Mouse (Mus musculus): ENCODE data around the gene Lypd6b.
A peak's percentile ranks its signal among the peaks of the same experiment; 100 is the strongest.

Gene Lypd6b

DNA sequence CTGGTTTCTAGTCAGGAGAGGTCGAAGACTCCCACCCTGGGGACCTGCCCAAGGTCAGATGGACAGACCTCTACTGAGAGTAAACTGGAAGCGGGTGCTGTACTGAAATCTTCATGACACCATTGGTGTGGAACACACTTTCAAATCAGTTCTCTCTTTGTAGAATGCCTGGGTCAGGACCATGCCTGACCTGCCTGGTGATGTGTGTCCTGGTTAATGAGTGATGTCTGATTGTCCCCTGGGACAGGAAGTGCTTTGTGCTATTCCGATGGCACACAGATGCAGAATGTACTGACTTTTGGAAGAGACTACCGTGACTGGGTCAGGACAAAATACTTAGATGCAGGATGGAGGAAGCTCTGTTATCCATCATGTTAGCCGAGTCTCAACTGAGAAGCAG, 17.0 kb upstream of the Lypd6b start:
- DNase-seq (ENCODE audit: low spot score in 2 of 2) = no peak

DNA sequence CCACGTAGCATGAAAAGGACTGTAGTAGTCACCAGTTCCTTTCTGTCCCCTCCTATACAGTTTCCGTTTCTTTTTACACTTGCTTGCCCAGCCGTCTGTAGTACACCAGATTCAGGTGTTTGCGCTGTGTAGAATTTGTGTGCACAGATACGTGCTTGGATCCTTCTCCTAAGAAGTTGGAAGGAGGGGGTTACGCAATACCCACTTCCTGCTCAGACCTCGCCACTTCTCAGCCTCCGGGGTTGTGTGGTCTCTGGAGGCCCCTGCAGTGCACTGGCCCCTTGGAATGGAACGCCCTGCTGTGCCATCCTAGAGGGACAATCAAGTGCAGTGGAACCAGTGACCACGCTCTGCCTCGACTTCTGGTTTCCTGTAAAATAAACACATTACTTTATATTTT, 16.3 kb upstream of the Lypd6b start:
- no peak for DNase-seq (ENCODE audit: low spot score in 2 of 2)

DNA sequence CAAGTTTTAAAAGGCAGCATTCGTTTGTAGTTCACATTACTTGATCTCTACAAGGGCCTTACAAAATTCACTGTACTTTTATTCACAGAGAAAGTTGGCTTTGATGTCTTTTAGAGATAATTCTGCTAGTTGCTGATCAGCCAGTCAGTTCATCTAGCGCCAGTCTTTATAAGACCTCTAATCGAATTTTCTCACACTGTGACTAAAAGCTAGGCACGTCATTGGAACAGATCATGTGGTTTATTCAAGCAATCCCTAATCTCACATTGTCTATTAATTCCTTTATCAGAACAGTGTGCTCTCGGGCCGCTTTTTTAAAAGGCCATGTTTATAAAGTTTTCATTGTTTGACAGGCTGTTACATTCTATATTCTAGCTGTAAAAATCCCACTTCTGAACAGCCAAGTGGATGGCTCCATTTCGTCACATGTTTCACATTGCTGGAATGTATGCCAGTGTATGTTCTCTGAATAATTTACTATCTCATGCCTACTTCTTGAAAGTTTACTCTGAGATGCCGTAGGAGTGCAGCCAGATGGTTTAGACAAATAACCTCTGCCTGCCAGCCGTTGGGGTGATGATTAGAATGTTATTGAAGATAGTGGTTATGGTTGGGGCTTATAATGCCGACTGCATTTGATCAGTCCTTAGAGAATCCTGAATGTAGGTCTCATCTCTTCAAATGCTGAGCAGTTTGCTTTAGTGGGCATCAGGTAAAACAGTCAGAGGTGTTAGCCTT, 14.1 kb upstream of the Lypd6b start:
- DNase-seq (ENCODE audit: low spot score in 2 of 2) = peak in 1 of 2 experiments; percentile 16

DNA sequence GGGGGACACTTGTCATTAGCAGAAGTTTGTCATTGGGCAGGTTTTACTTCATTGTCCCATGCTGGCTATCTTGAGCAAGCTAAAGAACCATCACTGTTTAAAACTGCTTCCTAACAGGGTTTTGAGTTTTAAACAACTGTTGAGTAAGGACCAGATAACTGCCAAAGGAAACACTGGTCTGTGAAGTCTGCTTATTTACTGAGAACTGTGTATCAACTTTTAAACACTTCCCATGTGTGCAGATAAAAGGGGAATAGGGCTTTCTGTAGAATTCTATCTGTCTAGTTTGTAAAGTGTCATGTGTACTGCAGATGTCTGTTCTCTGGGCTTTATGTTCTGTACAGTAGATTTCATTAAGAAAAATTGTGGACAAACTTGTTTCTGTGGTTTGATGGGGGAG, 13.3 kb upstream of the Lypd6b start:
- no peak for DNase-seq (ENCODE audit: low spot score in 2 of 2)

DNA sequence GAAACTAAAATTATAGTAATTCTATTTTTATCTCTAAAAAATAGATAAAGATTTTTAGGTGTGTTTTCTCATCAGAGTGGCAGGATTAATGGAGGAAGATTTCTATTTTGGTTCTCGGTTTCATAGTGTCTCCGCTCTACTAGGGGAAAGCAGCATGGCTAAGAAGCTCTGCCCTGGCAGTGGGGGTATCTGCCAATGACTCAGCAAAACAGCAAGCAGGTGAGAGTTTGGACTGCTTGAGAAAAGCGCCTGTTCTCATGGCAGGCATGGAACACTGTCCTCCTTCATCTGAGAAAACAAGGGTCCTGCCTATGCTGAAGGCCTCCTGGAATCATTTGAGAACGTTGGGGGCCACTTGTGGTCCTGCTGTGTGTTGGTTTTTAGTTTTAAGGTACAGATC, 12.3 kb upstream of the Lypd6b start:
- DNase-seq (ENCODE audit: low spot score in 2 of 2) = no peak

- DNase-seq (ENCODE audit: low spot score in 2 of 2) = peak in 1 of 2 experiments; percentile 19
These were observed 11.8 kb upstream of the Lypd6b start for GRCm38 (mm10) chr2:49775735-49776134.

- no peak for DNase-seq (ENCODE audit: low spot score in 2 of 2)
These were observed 11.1 kb upstream of the Lypd6b start for GRCm38 (mm10) chr2:49776407-49776806.

DNA sequence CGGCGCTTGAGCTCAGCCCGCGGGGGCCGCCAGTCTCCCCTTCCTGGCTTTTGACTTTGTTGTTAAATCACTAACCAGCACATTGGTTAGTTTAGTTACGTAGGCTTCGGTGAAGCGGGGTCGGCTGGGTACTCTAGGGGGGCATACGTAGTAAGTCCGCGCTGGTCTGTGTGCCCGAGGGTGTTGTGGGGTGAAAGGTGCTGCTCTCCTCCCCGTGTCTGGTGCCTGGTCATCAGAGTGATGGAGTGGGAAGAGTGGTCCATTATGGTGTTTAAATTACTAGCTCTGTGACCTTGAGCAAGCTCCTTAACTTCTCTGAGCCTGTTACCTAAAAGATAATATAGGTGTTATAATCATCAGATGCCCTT, 547 bp downstream of the Lypd6b start:
- no peak for DNase-seq (ENCODE audit: low spot score in 2 of 2)

DNA sequence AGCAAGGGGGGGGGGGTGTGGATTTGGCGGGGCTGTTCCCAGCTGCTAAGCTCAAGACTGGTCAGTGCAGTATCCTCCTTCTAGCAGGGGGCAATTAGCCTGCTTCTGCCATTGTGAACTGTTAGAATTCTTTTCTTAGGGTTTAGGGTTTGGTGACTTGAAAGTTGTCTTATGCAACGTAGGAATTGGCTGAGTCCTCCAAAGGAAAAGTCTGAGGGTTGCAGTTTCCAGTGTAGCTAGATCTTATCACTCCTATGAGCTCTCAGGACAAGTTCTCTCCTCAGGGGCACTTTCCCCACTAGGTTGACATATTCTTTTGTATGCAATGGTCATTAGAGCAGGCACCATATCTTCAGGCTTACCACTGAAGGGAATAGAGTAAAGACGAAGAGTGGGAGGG, 1.2 kb downstream of the Lypd6b start:
- no peak for DNase-seq (ENCODE audit: low spot score in 2 of 2)

GRCm38 (mm10) chr2:49789078-49789477, 1.6 kb downstream of the Lypd6b start:
- DNase-seq (ENCODE audit: low spot score in 2 of 2) = no peak

DNA sequence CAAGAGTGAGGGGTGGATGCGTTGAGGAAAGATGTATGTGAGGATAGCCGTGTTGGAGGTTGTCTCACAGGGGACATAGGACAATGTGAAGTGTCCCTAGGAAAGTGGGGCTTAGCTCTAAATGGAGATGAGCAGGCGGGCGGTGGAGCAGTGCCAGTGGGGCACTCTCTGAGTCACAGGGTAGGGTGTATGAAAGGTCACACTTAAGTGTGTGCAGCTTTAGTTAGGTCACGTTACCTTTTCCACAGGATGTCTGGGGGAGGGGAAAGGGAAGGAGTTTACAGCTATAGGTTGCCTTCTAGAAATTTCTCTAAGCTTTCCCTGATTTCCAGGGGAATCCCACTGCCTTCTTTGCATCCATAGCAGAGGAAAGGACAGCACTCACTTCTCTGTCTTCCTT, 2.0 kb downstream of the Lypd6b start:
- no peak for DNase-seq (ENCODE audit: low spot score in 2 of 2)

DNA sequence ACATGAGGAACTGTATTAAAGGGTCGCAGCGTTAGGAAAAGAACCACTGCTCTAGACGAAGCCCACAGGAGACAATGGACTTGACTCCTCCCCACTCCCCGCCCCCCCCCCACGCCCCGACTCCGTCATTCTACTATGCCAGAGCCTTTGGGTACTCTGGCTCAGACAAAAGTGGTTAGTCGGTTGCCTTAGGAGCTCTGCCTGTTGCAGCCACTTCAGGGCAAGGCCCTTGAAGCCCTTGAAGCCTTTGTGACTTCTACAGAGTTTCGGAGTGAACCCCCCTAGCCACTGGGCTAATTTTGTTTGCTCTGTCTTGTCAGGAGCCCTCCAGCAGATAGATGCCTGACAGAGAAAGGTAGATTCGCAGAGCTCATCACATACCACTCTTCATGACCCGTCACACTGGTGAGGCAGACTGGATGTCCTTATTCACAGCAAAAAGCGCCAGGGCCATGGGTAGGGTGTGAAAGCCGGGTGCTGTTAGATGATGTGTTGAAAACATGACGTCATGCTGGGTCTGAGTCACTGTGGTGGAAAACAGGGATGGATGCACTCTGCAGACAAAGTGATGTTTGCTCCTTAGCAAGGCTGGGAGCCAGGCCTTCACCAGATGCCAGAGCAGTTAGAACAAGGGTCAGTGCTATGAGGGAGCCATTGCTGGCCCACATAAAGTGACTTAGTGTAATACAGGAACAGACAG, 10.1 kb downstream of the Lypd6b start:
- DNase-seq (ENCODE audit: low spot score in 2 of 2) = no peak

DNA sequence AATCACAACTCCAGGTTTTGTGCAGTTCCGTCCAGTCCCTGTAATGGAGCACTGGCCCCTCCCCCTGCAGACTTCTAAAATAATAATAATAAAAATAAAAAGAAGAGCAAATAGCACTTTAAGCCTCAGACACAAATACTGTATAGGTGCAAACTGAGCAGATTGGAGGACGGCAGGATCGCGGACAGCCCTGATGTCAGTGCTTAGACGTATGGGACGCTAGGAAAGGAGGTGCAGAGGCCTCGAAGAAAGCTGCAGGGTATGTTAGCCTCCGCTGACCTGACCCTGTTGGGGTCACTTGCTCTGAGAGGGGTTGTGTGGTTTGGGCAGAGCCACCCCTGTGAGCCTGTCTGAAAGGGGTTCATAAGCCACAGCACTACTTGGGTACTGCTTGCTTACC, 17.0 kb downstream of the Lypd6b start:
- no peak for DNase-seq (ENCODE audit: low spot score in 2 of 2)

GRCm38 (mm10) chr2:49805736-49806371, 18.4 kb downstream of the Lypd6b start:
- no peak for DNase-seq (ENCODE audit: low spot score in 2 of 2)

DNA sequence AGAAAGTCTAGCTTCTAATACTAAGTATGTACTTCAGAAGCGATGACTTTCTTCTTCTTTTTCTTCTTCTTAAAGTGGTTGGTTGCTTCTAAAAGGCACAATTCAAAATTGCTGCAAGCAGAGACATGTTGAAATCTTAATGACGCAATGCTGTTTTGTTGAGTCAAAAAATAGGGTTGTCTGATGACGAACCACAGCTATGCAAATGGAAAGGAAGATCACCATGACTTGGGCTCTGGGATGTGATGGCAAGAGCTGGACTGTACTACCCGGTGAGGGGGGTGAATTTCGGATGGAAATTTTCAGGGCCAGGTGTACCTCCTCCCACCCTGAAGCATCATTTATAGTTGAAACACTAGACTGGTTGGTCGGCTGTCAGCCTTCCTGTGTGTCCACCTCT, 22.0 kb downstream of the Lypd6b start:
- no peak for DNase-seq (ENCODE audit: low spot score in 2 of 2)

DNA sequence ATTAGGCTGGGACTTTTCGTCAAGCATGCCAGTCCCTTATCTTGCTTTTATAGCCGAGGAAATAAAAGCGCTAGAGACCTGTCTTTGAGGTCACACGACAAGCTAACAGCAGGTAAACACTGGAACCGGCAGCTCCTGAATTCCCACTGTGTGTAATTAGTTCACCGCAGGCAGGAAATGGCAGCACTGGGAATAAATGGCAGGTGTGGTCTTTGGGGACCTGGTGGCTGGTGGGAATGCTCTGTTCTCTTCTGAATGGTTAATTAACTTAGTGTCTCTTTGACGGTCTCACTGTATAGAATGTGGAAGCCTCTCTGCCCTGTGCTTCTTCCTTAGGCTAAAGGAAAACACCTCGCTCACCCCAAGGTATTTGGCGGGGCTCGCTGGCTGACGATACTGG, 23.9 kb downstream of the Lypd6b start:
- DNase-seq (ENCODE audit: low spot score in 2 of 2) = no peak

DNA sequence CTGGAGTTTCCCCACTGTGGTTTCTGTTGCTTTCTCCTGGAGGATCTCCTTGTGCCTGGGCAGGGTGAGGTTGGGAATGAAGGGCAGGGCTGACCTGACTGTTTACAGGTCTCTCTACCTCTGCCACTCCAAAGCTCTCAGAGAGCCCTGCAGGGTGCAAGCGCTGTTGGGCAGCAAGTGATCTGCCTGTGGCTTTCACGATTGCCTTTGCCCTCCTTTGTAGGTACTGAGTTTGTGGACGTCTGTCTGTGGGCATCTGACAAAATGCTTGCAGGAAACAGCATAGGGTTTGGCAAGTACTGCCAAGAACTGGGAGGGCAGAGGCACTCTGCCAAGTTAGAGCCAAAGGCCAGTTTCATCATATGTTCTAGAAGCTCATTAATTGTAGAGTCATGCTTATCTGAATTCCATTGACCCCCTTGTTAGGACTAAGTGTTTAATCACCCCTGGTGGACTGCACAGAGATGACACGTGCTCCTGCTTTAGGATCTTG, 24.4 kb downstream of the Lypd6b start:
- DNase-seq (ENCODE audit: low spot score in 2 of 2) = no peak

- no peak for DNase-seq (ENCODE audit: low spot score in 2 of 2)
These were observed 25.7 kb downstream of the Lypd6b start for GRCm38 (mm10) chr2:49813151-49813550.

- DNase-seq (ENCODE audit: low spot score in 2 of 2) = no peak
These were observed 26.5 kb downstream of the Lypd6b start for GRCm38 (mm10) chr2:49814011-49814410.

- no peak for DNase-seq (ENCODE audit: low spot score in 2 of 2)
These were observed 28.3 kb downstream of the Lypd6b start for GRCm38 (mm10) chr2:49815696-49816320.

GRCm38 (mm10) chr2:49816549-49816948, 29.1 kb downstream of the Lypd6b start:
- no peak for DNase-seq (ENCODE audit: low spot score in 2 of 2)

DNA sequence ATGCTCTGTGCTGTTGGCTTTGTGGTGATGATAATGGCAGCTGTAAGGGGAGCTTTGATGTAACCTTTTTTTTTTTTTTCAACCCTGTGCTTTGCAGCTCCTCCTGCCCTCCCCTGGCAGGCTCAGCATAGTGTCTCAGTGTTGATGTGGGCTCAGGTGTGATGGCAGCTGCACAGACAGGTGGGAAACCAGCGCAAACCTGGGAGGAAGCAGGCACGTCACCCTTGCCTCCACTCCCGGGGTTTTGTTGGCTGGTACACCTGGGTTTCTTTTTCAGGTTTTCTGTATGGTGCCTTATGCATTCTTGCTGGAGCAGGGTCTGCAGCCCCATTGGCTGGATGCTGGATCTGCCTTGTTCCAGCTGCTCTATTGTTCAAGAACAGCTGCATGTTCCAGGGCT, 29.7 kb downstream of the Lypd6b start:
- no peak for DNase-seq (ENCODE audit: low spot score in 2 of 2)

Measured in spleen, postnatal 14 days (tissue).